Mouse (Mus musculus) G1E (cell line): Measurements from ENCODE around the gene Oscp1. TPM values are rescaled to one million over a fixed set of nuclear protein-coding genes. Genes with fewer than 3 reads are reported as not detected.
A peak's percentile ranks its signal among the peaks of the same experiment; 100 is the strongest.

Experiments
- ATAC-seq: 2 replicates; pipeline ENCODE4 v1.8.0; 2016; ENCODE audit warnings: mild to moderate bottlenecking; ENCODE audit not compliant: insufficient number of reproducible peaks, poor library complexity, low FRiP score, severe bottlenecking; ENCODE audit errors: extremely low read depth
- DNase-seq: peaks from one replicate; pipeline ENCODE4 v3.0.0; 2012; ENCODE audit warnings: low spot score
- H3K27me3 ChIP-seq: 2 replicates; pipeline ENCODE4 v1.6.1; 2012; ENCODE audit warnings: mild to moderate bottlenecking, low read length, inconsistent platforms; ENCODE audit not compliant: insufficient read depth
- H3K36me3 ChIP-seq: replicated peaks from 2 replicates; pipeline ENCODE3; 2012; ENCODE audit warnings: mild to moderate bottlenecking, inconsistent platforms
- H3K4me1 ChIP-seq: 2 replicates; pipeline ENCODE4 v1.6.1; 2012; ENCODE audit warnings: low read depth, low read length, inconsistent platforms, mixed read lengths; ENCODE audit not compliant: insufficient read depth
- H3K4me3 ChIP-seq: 2 replicates; pipeline ENCODE4 v1.5.1; 2012; ENCODE audit warnings: low read depth, mild to moderate bottlenecking, inconsistent platforms, low read length, moderate library complexity, mixed read lengths
- H3K9me3 ChIP-seq: replicated peaks from 2 replicates; pipeline ENCODE4 v1.6.1; 2012; ENCODE audit warnings: inconsistent platforms
- CTCF ChIP-seq: IDR thresholded peaks from 2 replicates; pipeline ENCODE4 v1.5.1; 2012; ENCODE audit warnings: low read depth, low read length, inconsistent platforms, mixed read lengths
- GATA1 ChIP-seq: IDR thresholded peaks from 2 replicates; pipeline ENCODE4 v1.6.1; 2012; ENCODE audit warnings: borderline replicate concordance, low read length, inconsistent platforms, mixed read lengths
- GATA2 ChIP-seq: IDR thresholded peaks from 2 replicates; pipeline ENCODE4 v1.6.1; 2012; ENCODE audit warnings: low read depth, low read length, inconsistent platforms, borderline replicate concordance
- POLR2AphosphoS5 ChIP-seq: IDR thresholded peaks from 2 replicates; pipeline ENCODE4 v1.6.1; 2012; ENCODE audit warnings: low read depth, low read length, inconsistent platforms; ENCODE audit not compliant: insufficient replicate concordance
- TAL1 ChIP-seq: conservative IDR thresholded peaks from 2 replicates; pipeline ENCODE4 v1.6.1; 2012; ENCODE audit warnings: low read depth, low read length, inconsistent platforms, mixed read lengths
- polyA plus RNA-seq: library from polyadenylated mRNA; stranded (reverse); fragments of >175 nt; gene quantifications from 2 replicates; pipeline ENCODE4 v1.2.3, GENCODE M21; 2012
- total RNA-seq, 2 experiments: library from RNA; stranded (forward) in 1 of 2; stranded (reverse) in 1 of 2; fragments of 200-1000 nt in 1 of 2; fragments of >200 nt in 1 of 2; fragmentation: Nextera tagmentation in 1 of 2; gene quantifications; 2 replicates each; pipeline ENCODE4 v1.2.3; 2014 to 2017

Gene Oscp1
- total and polyA plus RNA-seq, 3 experiments, result 1.9 to 9.8 (median 6.6) TPM

DNA sequence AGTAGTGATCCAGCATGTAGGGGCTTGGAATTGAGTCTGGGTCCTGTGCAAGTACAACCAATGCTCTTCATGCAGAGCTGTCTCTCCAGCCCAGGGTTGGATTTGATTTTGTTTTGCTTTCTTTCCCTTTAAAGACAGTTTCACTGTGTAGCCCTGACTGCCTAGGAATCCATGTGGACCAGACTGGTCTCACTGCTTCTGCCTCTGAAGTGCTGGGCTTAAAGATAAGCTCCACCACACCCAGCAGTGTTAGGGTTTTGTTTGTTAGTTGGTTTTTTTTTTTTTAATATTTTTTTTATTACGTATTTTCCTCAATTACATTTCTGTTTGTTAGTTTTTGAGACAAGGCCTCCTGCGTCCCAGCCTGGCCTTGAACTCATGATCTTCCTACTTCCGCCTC lies 41.0 kb downstream of the Oscp1 start:
- no peak for DNase-seq
- ATAC-seq, result no peak
- Histone ChIP-seq H3K4me1 (peaks cover 65% of the 10 kb centered on the region), H3K36me3 (peaks cover 45% of the 10 kb centered on the region), H3K9me3 (no peaks in the 10 kb centered on the region), H3K27me3 (no peaks in the 10 kb centered on the region), H3K4me3 (no peak overlapping the region; the same call in 1 of the 2 replicates)
- TF ChIP-seq GATA2 (no peak), TAL1 (peak; percentile 45; the same call in 1 of the 2 replicates)

DNA sequence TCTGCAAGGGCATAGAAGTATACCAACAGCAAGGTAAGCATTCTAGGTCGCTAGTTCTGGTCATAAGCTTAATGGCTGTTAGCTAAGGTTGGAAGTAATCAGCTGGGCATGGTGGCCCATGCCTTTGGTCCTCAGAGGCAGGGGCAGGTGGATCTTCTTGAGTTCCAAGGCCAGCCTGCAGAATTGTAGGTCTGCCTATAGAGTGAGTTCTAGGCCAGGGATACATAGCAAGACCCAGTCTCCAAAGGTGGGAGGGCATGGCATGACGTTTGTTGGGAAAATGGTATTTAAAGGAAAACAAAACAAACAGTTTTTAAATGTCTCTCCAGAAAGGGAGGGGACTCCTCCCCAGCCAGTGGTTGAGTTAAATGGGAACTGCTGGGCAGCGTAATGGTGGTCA lies 42.4 kb downstream of the Oscp1 start:
- no peak overlapping the region for H3K4me3 ChIP-seq
- no peaks in the 10 kb centered on the region for H3K27me3 ChIP-seq
- H3K4me1 ChIP-seq, result peaks cover 78% of the 10 kb centered on the region
- no peak for ATAC-seq
- TF ChIP-seq POLR2AphosphoS5 (no peak), GATA1 (no peak)
- H3K9me3 ChIP-seq, result no peaks in the 10 kb centered on the region
- peaks cover 46% of the 10 kb centered on the region for H3K36me3 ChIP-seq
- DNase-seq, result no peak

DNA sequence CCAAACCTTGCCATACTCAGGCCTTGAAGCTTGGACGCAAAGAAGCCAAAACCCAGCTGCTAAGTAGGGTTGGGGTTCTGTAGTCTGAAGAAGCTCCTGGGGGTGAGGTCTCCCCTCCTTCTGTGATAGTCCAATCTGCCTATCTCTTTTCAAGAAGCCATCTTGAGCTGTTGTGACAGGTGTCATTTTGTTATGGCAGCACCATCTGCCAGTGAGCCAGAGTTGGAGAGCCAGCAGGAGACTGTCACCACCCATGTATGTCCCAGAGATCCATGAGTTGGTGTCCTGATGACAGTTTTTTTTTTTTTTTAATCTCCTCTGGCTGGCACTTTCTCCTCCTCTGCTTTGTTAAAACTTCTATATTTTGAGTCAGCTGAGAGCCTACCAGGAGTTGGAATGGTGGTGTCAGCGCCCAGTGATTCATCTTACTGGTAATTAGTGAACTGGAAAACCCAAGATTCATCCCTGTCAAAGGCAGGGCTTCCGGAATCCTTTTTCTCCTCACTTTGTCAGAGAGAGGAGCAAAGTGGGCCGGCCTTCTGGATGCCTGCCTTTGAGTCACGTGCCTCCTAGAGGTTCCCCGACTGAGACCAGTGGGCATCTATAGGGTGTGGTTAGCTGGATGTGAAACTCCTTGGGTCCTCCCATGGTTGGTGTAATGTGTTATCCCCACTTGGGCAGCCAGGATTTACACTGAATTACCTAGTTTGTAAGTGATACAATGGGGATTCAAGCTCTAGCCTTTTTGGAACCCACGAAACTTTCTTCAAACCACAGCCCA lies 43.9 kb downstream of the Oscp1 start:
- Histone ChIP-seq H3K27me3 (no peaks in the 10 kb centered on the region), H3K36me3 (peaks cover 61% of the 10 kb centered on the region), H3K4me3 (no peak overlapping the region; the same call in 1 of the 2 replicates), H3K9me3 (no peaks in the 10 kb centered on the region), H3K4me1 (peaks cover 84% of the 10 kb centered on the region)
- DNase-seq (peak; percentile 13), ATAC-seq (no peak)
- no peak for TF ChIP-seq POLR2AphosphoS5
- no peak for TF ChIP-seq GATA1
- no peak for TF ChIP-seq CTCF
- TF ChIP-seq GATA2, result no peak
- no peak for TF ChIP-seq TAL1

DNA sequence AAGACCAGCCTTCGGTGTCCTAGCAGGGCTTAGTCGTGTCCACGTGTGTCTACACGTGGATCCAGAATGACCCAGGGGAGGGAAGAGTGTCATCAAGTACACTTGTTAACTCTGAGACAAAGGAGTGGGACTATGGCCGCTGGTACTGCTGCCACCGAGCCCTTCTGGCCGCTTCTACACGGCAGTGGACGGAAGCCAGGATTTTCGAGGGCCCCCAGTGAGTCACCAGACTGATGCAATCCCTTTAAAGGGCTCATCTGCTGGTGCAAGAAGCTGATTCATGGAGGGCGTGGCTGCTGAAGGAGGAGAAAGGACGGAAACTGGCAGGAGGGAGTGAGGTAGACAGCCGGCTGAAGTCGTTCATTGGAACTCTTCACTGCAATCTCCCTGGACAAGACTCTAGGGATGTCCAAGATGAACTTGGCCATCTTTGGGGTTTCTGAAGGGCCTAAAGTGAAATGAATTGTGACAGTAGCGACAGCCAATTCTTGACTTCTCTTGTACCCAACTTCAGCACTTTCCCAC lies 44.8 kb downstream of the Oscp1 start:
- ATAC-seq (peak; percentile 82), DNase-seq (peak; percentile 90)
- Histone ChIP-seq H3K9me3 (no peaks in the 10 kb centered on the region), H3K4me3 (peak overlapping the region; percentile 87), H3K27me3 (no peaks in the 10 kb centered on the region), H3K36me3 (peaks cover 63% of the 10 kb centered on the region), H3K4me1 (peaks cover 76% of the 10 kb centered on the region)
- TF ChIP-seq POLR2AphosphoS5 (no peak), CTCF (no peak), TAL1 (no peak), GATA1 (no peak), GATA2 (no peak)

DNA sequence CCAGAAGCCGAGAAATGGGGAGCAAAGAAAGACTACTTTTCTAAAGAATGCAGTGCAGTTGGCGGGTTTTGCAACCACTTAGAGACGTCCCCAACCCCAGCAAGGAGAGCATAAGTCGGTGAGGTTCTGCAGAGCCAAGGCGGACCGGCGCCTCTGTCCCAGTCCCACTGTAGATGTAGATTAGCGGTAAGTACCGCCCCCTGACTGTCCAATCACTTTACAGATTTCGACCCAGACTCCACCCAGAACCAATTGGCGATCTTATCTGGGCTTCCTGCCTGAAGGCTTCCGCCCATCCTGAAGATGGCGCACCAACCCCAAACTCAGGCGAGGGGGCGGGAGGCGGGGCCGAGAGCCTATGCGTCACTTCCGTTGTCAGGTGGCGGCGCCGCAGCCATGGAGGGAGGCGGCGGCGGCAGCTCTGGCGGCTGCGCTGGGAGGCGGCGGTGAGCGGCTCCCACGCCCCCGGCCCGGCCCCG lies 45.3 kb downstream of the Oscp1 start, which contains the start of gene Stk40:
TSS of gene Stk40 (plus strand) at position 368 of the 479 bp plus-strand sequence.
- H3K4me1 ChIP-seq, result peaks cover 71% of the 10 kb centered on the region
- TF ChIP-seq TAL1 (no peak), CTCF (no peak), POLR2AphosphoS5 (no peak), GATA1 (no peak), GATA2 (no peak)
- H3K27me3 ChIP-seq, result no peaks in the 10 kb centered on the region
- H3K9me3 ChIP-seq, result no peaks in the 10 kb centered on the region
- H3K4me3 ChIP-seq, result peak within 1 kb of the TSS; percentile 87
- ATAC-seq (peak; percentile 85), DNase-seq (peak; percentile 84)
- H3K36me3 ChIP-seq, result peaks cover 63% of the 10 kb centered on the region

DNA sequence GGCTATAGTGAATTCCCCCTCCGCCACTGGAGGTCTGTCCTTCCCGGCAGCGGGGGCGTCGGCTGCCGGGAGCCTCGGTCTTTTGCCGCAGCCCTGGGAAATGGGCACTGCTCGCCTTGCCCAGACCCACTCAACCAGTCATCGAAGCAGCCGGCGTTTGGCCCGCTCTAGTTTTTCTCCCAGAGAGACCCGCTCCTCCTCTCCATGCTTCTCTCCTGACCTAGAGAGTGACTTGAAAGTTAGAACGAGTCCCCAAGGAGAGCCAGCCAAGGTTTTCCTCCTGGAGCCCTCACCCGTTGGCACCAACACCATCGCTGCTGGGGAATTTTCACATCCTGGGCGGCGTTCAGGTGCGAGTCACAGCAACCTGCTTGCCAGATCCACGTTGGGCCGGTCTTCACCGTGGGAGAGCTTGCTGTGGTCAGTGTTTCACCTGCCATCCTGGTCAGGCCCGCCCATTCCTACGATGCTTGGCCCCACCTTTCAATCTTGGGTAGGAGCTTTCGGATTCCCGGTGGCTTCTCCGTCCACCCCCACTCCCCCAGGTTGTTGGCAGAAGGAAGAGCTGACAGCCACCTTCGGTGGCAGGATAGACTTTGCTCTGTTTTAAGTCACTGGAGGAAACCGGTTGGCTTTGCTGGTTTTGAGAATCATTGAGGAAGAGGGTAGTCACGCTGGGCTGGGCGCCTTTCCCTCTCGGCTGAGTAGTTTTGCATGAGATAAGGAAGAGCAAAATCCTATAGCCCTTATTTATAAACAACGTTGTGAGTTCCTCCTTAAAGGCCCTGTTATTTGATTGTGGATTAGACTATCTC lies 46.1 kb downstream of the Oscp1 start:
- TF ChIP-seq GATA1 (no peak), CTCF (no peak), POLR2AphosphoS5 (no peak), GATA2 (no peak), TAL1 (no peak)
- peaks cover 58% of the 10 kb centered on the region for H3K36me3 ChIP-seq
- peaks cover 68% of the 10 kb centered on the region for H3K4me1 ChIP-seq
- no peaks in the 10 kb centered on the region for H3K9me3 ChIP-seq
- peak overlapping the region; percentile 87 for H3K4me3 ChIP-seq
- ATAC-seq (no peak), DNase-seq (peak; percentile 24)
- H3K27me3 ChIP-seq, result no peaks in the 10 kb centered on the region
